Mouse (Mus musculus): Measurements from ENCODE around the gene Emilin2.

Gene Emilin2

GRCm38 (mm10) chr17:71231998-71232397 lies 79.8 kb downstream of the Emilin2 start:
- no peak for DNase-seq (ENCODE audit: low spot score in 2 of 2)

GRCm38 (mm10) chr17:71230108-71230709 lies 81.6 kb downstream of the Emilin2 start:
- no peak for DNase-seq (ENCODE audit: low spot score in 2 of 2)

- no peak for DNase-seq (ENCODE audit: low spot score in 2 of 2)
Observed at GRCm38 (mm10) chr17:71228651-71229050, 83.1 kb downstream of the Emilin2 start.

- no peak for DNase-seq (ENCODE audit: low spot score in 2 of 2)
Observed at GRCm38 (mm10) chr17:71227128-71227895, 84.5 kb downstream of the Emilin2 start.

GRCm38 (mm10) chr17:71225091-71225490 lies 86.7 kb downstream of the Emilin2 start:
- no peak for DNase-seq (ENCODE audit: low spot score in 2 of 2)

GRCm38 (mm10) chr17:71224521-71224920 lies 87.3 kb downstream of the Emilin2 start:
- no peak for DNase-seq (ENCODE audit: low spot score in 2 of 2)

- no peak for DNase-seq (ENCODE audit: low spot score in 2 of 2)
Observed at GRCm38 (mm10) chr17:71223676-71224075, 88.1 kb downstream of the Emilin2 start.

- DNase-seq (ENCODE audit: low spot score in 2 of 2), result no peak
Observed at GRCm38 (mm10) chr17:71221383-71221782, 90.4 kb downstream of the Emilin2 start.

- peak in 1 of 2 experiments; percentile 36 for DNase-seq (ENCODE audit: low spot score in 2 of 2)
Observed at GRCm38 (mm10) chr17:71217111-71217685, 94.6 kb downstream of the Emilin2 start.

GRCm38 (mm10) chr17:71216263-71216662 lies 95.5 kb downstream of the Emilin2 start:
- DNase-seq (ENCODE audit: low spot score in 2 of 2), result no peak

GRCm38 (mm10) chr17:71215241-71215839 lies 96.4 kb downstream of the Emilin2 start:
- no peak for DNase-seq (ENCODE audit: low spot score in 2 of 2)

GRCm38 (mm10) chr17:71214514-71215240 lies 97.1 kb downstream of the Emilin2 start:
- DNase-seq (ENCODE audit: low spot score in 2 of 2), result no peak

GRCm38 (mm10) chr17:71213666-71214065 lies 98.1 kb downstream of the Emilin2 start:
- no peak for DNase-seq (ENCODE audit: low spot score in 2 of 2)

GRCm38 (mm10) chr17:71211962-71212646 lies 99.7 kb downstream of the Emilin2 start:
- no peak for DNase-seq (ENCODE audit: low spot score in 2 of 2)

- DNase-seq (ENCODE audit: low spot score in 2 of 2), result no peak
Observed at GRCm38 (mm10) chr17:71209936-71210335, 101.8 kb downstream of the Emilin2 start.

- no peak for DNase-seq (ENCODE audit: low spot score in 2 of 2)
Observed at GRCm38 (mm10) chr17:71208921-71209320, 102.9 kb downstream of the Emilin2 start.

GRCm38 (mm10) chr17:71208376-71208775 lies 103.4 kb downstream of the Emilin2 start:
- no peak for DNase-seq (ENCODE audit: low spot score in 2 of 2)

- DNase-seq (ENCODE audit: low spot score in 2 of 2), result no peak
Observed at GRCm38 (mm10) chr17:71207268-71207667, 104.5 kb downstream of the Emilin2 start.

- no peak for DNase-seq (ENCODE audit: low spot score in 2 of 2)
Observed at GRCm38 (mm10) chr17:71206136-71206893, 105.5 kb downstream of the Emilin2 start.

- DNase-seq (ENCODE audit: low spot score in 2 of 2), result no peak
Observed at GRCm38 (mm10) chr17:71204809-71205091, 107.0 kb downstream of the Emilin2 start.
